Mouse (Mus musculus) CH12.LX (cell line): Measurements from ENCODE around the gene Sppl2a.

Experiments used
- CTCF ChIP-seq, 2 experiments: IDR thresholded peaks in 1 of 2; conservative IDR thresholded peaks in 1 of 2; 2 replicates each; pipeline ENCODE4 v1.5.1; 2011 to 2012; ENCODE audit warnings: low read depth in 2 of 2, low read length in 2 of 2, improper control_type of control experiment in 1 of 2, inconsistent platforms in 1 of 2, mild to moderate bottlenecking in 1 of 2, moderate library complexity in 1 of 2
- ELF1 ChIP-seq: IDR thresholded peaks from 2 replicates; pipeline ENCODE4 v1.6.1; 2014; ENCODE audit warnings: low read depth, mild to moderate bottlenecking, inconsistent platforms, low read length, improper control_type of control experiment
- EP300 ChIP-seq: IDR thresholded peaks from 2 replicates; pipeline ENCODE4 v1.6.1; 2011; ENCODE audit warnings: low read length, improper control_type of control experiment
- JUND ChIP-seq: conservative IDR thresholded peaks from 2 replicates; pipeline ENCODE4 v1.6.1; 2011; ENCODE audit warnings: low read depth, low read length, improper control_type of control experiment
- MAFK ChIP-seq: IDR thresholded peaks from 2 replicates; pipeline ENCODE4 v1.6.1; 2011; ENCODE audit warnings: low read length, improper control_type of control experiment; ENCODE audit not compliant: insufficient replicate concordance
- MAX ChIP-seq: IDR thresholded peaks from 2 replicates; pipeline ENCODE4 v1.6.1; 2011; ENCODE audit warnings: low read length, improper control_type of control experiment
- POLR2A ChIP-seq: IDR thresholded peaks from 2 replicates; pipeline ENCODE4 v1.6.1; 2011; ENCODE audit warnings: low read depth, mild to moderate bottlenecking, improper control_type of control experiment, low read length
- TBP ChIP-seq: conservative IDR thresholded peaks from 2 replicates; pipeline ENCODE4 v1.6.1; 2011; ENCODE audit warnings: low read depth, low read length, improper control_type of control experiment
- ZC3H11A ChIP-seq: IDR thresholded peaks from 2 replicates; pipeline ENCODE4 v1.6.1; 2012; ENCODE audit warnings: low read depth, mild to moderate bottlenecking, inconsistent platforms, low read length, improper control_type of control experiment

GRCm38 (mm10) chr2:126928681-126929080 is 4.4 kb downstream of the Sppl2a start:
- TF ChIP-seq ZC3H11A (no peak), CTCF (conservative IDR thresholded peaks at IDR 0.05 in 1 of 2, IDR thresholded peaks at IDR 0.05 in 1 of 2; ENCODE audit: low read depth in 2 of 2, low read length in 2 of 2) (no peak), POLR2A (no peak), TBP (no peak), ELF1 (no peak), MAX (no peak), EP300 (no peak), MAFK (no peak), JUND (no peak)
